Mouse (Mus musculus): ENCODE results near the gene Gm614.

- no peak for TF ChIP-seq CTCF (IDR thresholded peaks at IDR 0.05; ENCODE audit: extremely low read depth, insufficient read depth, low read length)
- no peak for TF ChIP-seq POLR2A (IDR thresholded peaks at IDR 0.05; ENCODE audit: extremely low read depth, insufficient read depth, low read length)
Observed at GRCm38 (mm10) chrX:101299055-101299454, 35.3 kb upstream of the Gm614 start, which contains the start of gene Nlgn3.
